Mouse (Mus musculus) splenic B cell, adult 2 months (primary cell): ENCODE measurements at regions not wholly inside any gene's neighbourhood (a gene's known extent, or its start where the extent isn't known, plus 50 kb on each side); places are given as distances from the start of the nearest gene placed in this dataset.
"Not testable (repeated sequence)": the region's sequence is repeated elsewhere in the genome, so short reads cannot be mapped to it uniquely, and the experiment has no call there.

Experiments
- DNase-seq: peaks from one replicate; pipeline ENCODE4 v3.0.0-alpha.2; 2011; ENCODE audit warnings: low read depth, low spot score
- H3K27me3 ChIP-seq: 2 replicates; pipeline ENCODE4 v1.6.1; 2012; ENCODE audit warnings: mild to moderate bottlenecking, low read length, moderate library complexity, mixed read lengths; ENCODE audit not compliant: control insufficient read depth, poor library complexity, insufficient read depth, severe bottlenecking
- H3K36me3 ChIP-seq: 2 replicates; pipeline ENCODE4 v1.6.1; 2012; ENCODE audit warnings: mild to moderate bottlenecking, low read length, moderate library complexity, mixed read lengths; ENCODE audit not compliant: control insufficient read depth, poor library complexity, insufficient read depth, severe bottlenecking

GRCm38 (mm10) chr15:62257955-62258354 is 1335.1 kb upstream of the A1bg start:
- Histone ChIP-seq H3K36me3 (no peaks in the 10 kb centered on the region), H3K27me3 (no peaks in the 10 kb centered on the region)
- no peak for DNase-seq

- H3K27me3 ChIP-seq: no peaks in the 10 kb centered on the region
- H3K36me3 ChIP-seq: no peaks in the 10 kb centered on the region
- no peak for DNase-seq
Observed at GRCm38 (mm10) chr15:62257110-62257667, 1334.4 kb upstream of the A1bg start.

DNA sequence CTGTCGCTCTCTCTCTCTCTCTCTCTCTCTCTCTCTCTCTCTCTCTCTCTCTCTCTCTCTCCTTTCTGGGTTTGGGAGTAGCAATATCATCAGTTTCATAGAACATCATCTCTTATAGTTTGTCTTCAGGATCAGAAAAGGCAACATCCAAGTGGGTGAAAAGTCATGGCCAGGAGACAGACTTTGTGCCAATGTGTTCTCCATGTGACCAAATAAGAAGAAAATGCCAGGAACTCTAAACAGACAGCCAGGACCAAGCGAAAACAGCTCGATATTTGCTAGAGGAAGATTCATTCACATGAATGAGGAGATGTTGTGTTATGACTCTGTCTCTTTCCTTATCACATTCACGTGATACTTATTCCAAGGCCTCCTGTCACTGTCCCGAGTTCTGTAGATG is 1332.8 kb upstream of the A1bg start:
- Histone ChIP-seq H3K27me3 (no peaks in the 10 kb centered on the region), H3K36me3 (no peaks in the 10 kb centered on the region)

GRCm38 (mm10) chr15:62253724-62254123 is 1330.9 kb upstream of the A1bg start:
- Histone ChIP-seq H3K36me3 (peaks cover 2% of the 10 kb centered on the region; the same call in 1 of the 2 replicates), H3K27me3 (no peaks in the 10 kb centered on the region)
- DNase-seq: no peak

More for the DNA sequence above, 1332.8 kb upstream of the A1bg start:
- DNase-seq: no peak

DNA sequence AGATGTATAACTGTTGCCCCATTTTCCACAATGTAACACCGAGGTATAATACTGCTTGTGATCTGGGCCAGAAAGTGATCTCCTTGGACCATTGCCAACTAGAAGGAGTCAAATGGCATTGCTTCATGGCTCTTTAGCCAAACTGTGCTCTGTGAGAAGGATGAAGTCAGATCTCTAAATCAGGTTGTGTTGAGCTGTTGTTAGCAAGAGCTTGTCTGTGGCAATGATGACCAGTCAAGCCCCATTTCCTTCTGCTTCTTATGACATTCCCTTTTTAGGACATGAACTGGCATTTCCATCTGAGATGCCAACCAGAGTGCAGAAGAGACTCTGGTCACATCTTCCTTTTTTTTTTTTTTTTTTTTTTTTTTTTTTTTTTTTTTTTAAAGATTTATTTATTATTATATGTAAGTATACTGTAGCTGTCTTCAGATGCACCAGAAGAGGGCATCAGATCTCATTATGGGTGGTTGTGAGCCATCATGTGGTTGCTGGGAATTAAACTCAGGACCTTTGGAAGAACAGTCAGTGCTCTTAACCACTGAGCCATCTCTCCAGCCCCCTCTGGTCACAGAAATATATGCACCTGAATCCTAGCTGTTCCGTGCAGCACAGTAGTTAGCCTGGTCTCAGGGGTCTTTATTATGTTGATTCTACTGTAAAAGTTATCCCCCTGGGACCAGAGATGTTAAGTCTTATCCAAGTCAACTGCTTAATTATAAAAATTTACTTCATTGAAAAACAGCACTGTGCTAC is 1329.4 kb upstream of the A1bg start:
- not testable (repeated sequence) for DNase-seq, H3K36me3 ChIP-seq, H3K27me3 ChIP-seq

GRCm38 (mm10) chr15:62249436-62249835 is 1326.6 kb upstream of the A1bg start:
- no peak for DNase-seq
- H3K36me3 ChIP-seq: peaks cover 2% of the 10 kb centered on the region; the same call in 1 of the 2 replicates
- H3K27me3 ChIP-seq: no peaks in the 10 kb centered on the region

DNA sequence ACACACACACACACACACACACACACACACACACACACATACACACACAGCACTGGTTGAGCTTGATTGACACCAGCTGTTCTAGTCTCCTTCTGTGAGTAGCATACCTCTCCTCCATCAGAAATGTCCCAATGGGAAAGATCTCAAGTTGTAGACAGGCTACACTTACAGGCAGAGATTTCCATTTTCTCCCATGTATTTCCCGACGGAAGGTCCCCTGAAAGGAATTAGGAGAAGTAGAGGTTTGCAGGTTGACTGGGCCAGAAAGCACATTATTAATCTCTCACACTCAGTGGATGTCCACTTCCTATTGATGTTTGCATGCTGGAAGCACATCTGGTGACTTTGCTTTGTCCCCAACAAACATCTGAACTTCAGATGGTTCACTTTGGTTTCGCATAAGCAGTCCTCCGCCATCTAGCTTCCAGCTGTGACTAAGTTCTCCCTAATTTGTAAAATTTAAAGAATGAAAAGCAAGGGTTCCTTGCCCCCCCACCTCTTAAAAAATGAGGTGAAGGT is 1323.8 kb upstream of the A1bg start:
- no peak for DNase-seq
- Histone ChIP-seq H3K27me3 (no peaks in the 10 kb centered on the region), H3K36me3 (peaks cover 2% of the 10 kb centered on the region; the same call in 1 of the 2 replicates)

DNA sequence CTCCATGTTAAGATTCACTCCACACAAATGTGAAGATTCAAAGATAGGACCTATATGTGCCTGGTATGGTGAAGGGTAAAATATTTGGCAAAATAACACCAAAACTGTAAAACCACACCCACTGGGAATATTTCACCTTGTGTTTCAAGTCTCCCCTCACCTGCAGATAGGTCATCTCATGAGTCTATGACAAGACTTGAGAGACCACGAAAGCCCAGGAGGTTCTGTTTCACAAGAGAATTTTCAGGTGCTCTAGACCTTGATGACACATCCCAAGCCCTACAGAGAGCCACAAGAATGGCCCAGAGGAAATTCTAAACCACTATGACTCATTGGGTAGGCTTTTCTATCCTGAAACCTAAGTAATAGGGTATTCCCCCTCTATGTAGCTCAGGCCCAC is 1322.4 kb upstream of the A1bg start:
- Histone ChIP-seq H3K27me3 (no peaks in the 10 kb centered on the region), H3K36me3 (peaks cover 2% of the 10 kb centered on the region; the same call in 1 of the 2 replicates)
- peak; percentile 10 for DNase-seq

GRCm38 (mm10) chr15:62244819-62245218 is 1322.0 kb upstream of the A1bg start:
- Histone ChIP-seq H3K27me3 (no peaks in the 10 kb centered on the region), H3K36me3 (peaks cover 2% of the 10 kb centered on the region; the same call in 1 of the 2 replicates)
- no peak for DNase-seq

DNA sequence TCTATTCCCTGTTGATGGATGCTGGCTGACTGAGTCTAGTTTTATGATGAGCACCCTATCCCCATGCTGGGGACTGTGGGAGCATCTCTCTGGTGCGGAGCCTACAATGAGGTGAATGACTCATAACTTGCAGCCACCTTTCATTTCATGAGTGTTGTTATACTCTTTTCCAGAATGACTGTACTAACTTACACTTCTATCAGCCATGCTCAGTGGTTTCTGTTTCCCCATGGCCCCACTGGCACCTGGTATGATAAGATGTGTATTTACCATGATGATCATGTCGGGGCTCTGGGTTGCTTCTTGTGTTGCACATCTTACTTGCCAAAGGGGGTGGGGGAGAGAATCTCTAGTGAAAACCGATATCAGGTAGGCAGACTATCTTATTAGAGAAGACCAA is 1317.2 kb upstream of the A1bg start:
- H3K36me3 ChIP-seq: no peaks in the 10 kb centered on the region

GRCm38 (mm10) chr15:62238503-62239045 is 1315.8 kb upstream of the A1bg start:
- Histone ChIP-seq H3K27me3 (no peaks in the 10 kb centered on the region), H3K36me3 (no peaks in the 10 kb centered on the region)
- DNase-seq: no peak

More for the DNA sequence above, 1317.2 kb upstream of the A1bg start:
- H3K27me3 ChIP-seq: no peaks in the 10 kb centered on the region
- no peak for DNase-seq

DNA sequence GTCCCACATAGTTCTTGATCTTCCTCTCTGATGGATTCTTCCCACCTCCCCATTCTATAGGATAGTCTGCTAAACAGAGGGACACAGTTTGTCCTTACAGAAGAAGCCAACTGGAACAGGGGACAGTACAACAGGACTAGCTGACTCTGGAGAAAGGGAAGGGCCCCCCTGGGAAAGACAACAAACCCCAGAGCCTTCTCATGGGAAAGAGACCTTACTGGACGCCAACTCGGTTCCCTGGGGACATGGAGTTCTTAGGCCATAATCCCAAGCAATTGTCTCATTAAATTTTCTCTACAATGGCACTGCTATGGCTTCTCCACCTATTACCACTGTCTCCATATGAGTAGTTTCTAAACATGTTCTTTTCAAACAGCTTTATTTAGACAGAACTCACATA is 1313.2 kb upstream of the A1bg start:
- no peaks in the 10 kb centered on the region for H3K27me3 ChIP-seq
- no peaks in the 10 kb centered on the region for H3K36me3 ChIP-seq
- DNase-seq: no peak

DNA sequence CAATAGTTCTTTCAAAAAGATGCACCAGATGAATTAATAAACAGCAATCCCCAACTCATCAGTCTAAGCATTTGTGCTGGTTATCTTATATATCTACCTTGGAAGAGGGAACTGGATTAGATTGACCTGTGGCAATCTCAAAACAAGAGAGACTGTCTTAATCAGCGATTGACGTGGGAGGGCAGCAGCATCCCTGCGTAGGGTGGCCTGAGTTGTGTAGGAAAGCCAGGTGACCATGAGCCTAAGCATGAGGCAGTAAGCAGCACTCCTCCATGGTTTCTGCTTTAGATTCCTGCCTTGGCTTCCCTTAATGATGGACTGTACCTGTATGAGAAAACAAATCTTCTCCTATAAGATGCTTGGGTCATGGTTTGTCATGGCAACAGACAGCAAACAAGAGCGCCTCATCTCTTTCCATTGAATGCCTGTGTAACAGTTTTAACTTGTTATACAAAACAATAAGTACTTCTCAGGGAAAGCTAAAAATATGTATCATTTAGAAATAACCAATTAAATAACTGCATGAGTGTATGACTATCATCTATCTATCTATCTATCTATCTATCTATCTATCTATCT is 1311.5 kb upstream of the A1bg start:
- H3K36me3 ChIP-seq: no peaks in the 10 kb centered on the region
- no peaks in the 10 kb centered on the region for H3K27me3 ChIP-seq
- DNase-seq: no peak

DNA sequence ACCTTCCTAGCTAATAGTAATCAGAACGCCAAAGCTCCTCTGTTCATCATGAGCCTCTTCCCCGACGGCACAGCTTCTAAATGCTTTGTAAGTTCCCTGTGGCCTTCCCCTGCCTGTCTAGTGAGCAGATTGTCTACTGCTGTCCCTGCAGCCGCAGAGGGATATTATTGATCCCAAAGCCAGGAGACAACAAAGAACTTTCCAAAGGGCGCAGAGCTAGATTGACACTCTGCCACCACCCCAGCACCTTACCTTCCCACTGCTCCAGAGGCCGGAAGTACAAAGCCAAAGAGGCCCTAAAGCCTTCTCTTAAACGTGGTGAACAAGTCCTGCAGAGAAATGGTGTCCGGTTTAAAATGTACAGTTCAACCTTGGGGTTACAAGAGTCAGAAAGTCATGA is 1310.3 kb upstream of the A1bg start:
- no peaks in the 10 kb centered on the region for H3K27me3 ChIP-seq
- no peak for DNase-seq
- H3K36me3 ChIP-seq: 0 out of 2 replicates have a peak, but pooled peaks cover 2% of the 10 kb centered on the region

GRCm38 (mm10) chr15:62231709-62232108 is 1308.9 kb upstream of the A1bg start:
- Histone ChIP-seq H3K27me3 (no peaks in the 10 kb centered on the region), H3K36me3 (0 out of 2 replicates have a peak, but pooled peaks cover 2% of the 10 kb centered on the region)
- DNase-seq: no peak
